Comparison of ENCODE assay signal across 8 mouse cellular contexts in genomic region chr11:116554171-116554878, GRCm38 (mm10). TPM values are rescaled to one million over a fixed set of nuclear protein-coding genes. Genes with fewer than 3 reads are reported as not detected.
A peak's percentile ranks its signal among the peaks of the same experiment; 100 is the strongest.
DNase-seq lines count a peak whose midpoint lies in the region; ATAC-seq and TF ChIP-seq lines count a peak whose summit lies in the region.

No protein-coding gene starts in this region.

- peak; percentile 42 for DNase-seq in kidney, adult 18-20 months
- DNase-seq in R1 (ENCODE audit: low read depth, low spot score), result peak; percentile 76
- DNase-seq in embryonic facial prominence, embryonic 14.5 days (ENCODE audit: low spot score), result peak; percentile 79
- peak; percentile 78 for DNase-seq in limb, embryonic 14.5 days (ENCODE audit: low spot score)
- no peak for DNase-seq in right cerebral cortex, postnatal 14 days
- DNase-seq in layer of hippocampus, postnatal 36 days, result no peak

- H3K36me3 ChIP-seq in kidney, embryonic 14.5 days (ENCODE audit: control insufficient read depth, insufficient read depth, low read length), result no peaks in the 10 kb centered on the region
- no peaks in the 10 kb centered on the region for H3K36me3 ChIP-seq in embryonic facial prominence, embryonic 14.5 days (ENCODE audit: control insufficient read depth, insufficient read depth, low read length)
- no peaks in the 10 kb centered on the region for H3K36me3 ChIP-seq in limb, embryonic 14.5 days (ENCODE audit: control insufficient read depth, insufficient read depth, low read length)
- no peaks in the 10 kb centered on the region for H3K36me3 ChIP-seq in midbrain, embryonic 16.5 days (ENCODE audit: control insufficient read depth, insufficient read depth, low read length)

- no peak overlapping the region for H3K4me3 ChIP-seq in kidney, embryonic 14.5 days (ENCODE audit: low read length)
- H3K4me3 ChIP-seq in embryonic facial prominence, embryonic 14.5 days (ENCODE audit: low read depth, low read length), result no peak overlapping the region
- no peak overlapping the region for H3K4me3 ChIP-seq in limb, embryonic 14.5 days (replicated peaks; ENCODE audit: low read length)
- no peak overlapping the region for H3K4me3 ChIP-seq in midbrain, embryonic 16.5 days (ENCODE audit: low read depth, low read length)

- H3K9ac ChIP-seq in kidney, embryonic 14.5 days (ENCODE audit: low read depth, low read length), result no peak overlapping the region
- no peak overlapping the region for H3K9ac ChIP-seq in embryonic facial prominence, embryonic 14.5 days (ENCODE audit: low read depth, low read length)
- H3K9ac ChIP-seq in limb, embryonic 14.5 days (ENCODE audit: low read depth, low read length, severe bottlenecking), result no peak overlapping the region
- H3K9ac ChIP-seq in midbrain, embryonic 16.5 days (ENCODE audit: low read depth, low read length), result no peak overlapping the region

- no peak for TF ChIP-seq POLR2A in limb, embryonic 14.5 days (IDR thresholded peaks at IDR 0.05; ENCODE audit: borderline replicate concordance, extremely low read depth, insufficient read depth, insufficient read length)

- H3K9me3 ChIP-seq in kidney, embryonic 14.5 days (ENCODE audit: control insufficient read depth, low read length), result no peaks in the 10 kb centered on the region
- no peaks in the 10 kb centered on the region for H3K9me3 ChIP-seq in embryonic facial prominence, embryonic 14.5 days (ENCODE audit: control insufficient read depth, low read length)
- no peaks in the 10 kb centered on the region for H3K9me3 ChIP-seq in limb, embryonic 14.5 days (ENCODE audit: control insufficient read depth, low read length)
- no peaks in the 10 kb centered on the region for H3K9me3 ChIP-seq in midbrain, embryonic 16.5 days (replicated peaks; ENCODE audit: control insufficient read depth, low read length, poor library complexity, severe bottlenecking)

- H3K27ac ChIP-seq in kidney, embryonic 14.5 days (ENCODE audit: low read depth, low read length), result no peak overlapping the region
- no peak overlapping the region for H3K27ac ChIP-seq in embryonic facial prominence, embryonic 14.5 days (replicated peaks; ENCODE audit: low read depth, low read length)
- no peak overlapping the region for H3K27ac ChIP-seq in limb, embryonic 14.5 days (replicated peaks; ENCODE audit: low read depth, low read length)
- H3K27ac ChIP-seq in midbrain, embryonic 16.5 days (ENCODE audit: low read length), result peak overlapping the region; percentile 40; the same call in 1 of the 2 replicates

- no peaks in the 10 kb centered on the region for H3K27me3 ChIP-seq in kidney, embryonic 14.5 days (ENCODE audit: control insufficient read depth, insufficient read depth, low read length)
- H3K27me3 ChIP-seq in embryonic facial prominence, embryonic 14.5 days (replicated peaks; ENCODE audit: control insufficient read depth, insufficient read depth, low read length), result no peaks in the 10 kb centered on the region
- no peaks in the 10 kb centered on the region for H3K27me3 ChIP-seq in limb, embryonic 14.5 days (ENCODE audit: control insufficient read depth, insufficient read depth, low read length)
- no peaks in the 10 kb centered on the region for H3K27me3 ChIP-seq in midbrain, embryonic 16.5 days (ENCODE audit: control insufficient read depth, insufficient read depth, low read depth, low read length)

- 46% methylated on average over 12 of the region's 12 CpGs for WGBS in kidney, embryonic 14.5 days
- WGBS in embryonic facial prominence, embryonic 14.5 days, result 40% methylated on average over 12 of the region's 12 CpGs
- 56% methylated on average over 12 of the region's 12 CpGs for WGBS in limb, embryonic 14.5 days
- 36% methylated on average over 12 of the region's 12 CpGs for WGBS in midbrain, embryonic 16.5 days

- no peak overlapping the region for H3K4me2 ChIP-seq in kidney, embryonic 14.5 days (replicated peaks; ENCODE audit: low read depth, low read length)
- no peak overlapping the region for H3K4me2 ChIP-seq in embryonic facial prominence, embryonic 14.5 days (ENCODE audit: low read depth, low read length)
- no peak overlapping the region for H3K4me2 ChIP-seq in limb, embryonic 14.5 days (replicated peaks; ENCODE audit: low read depth, low read length, severe bottlenecking)
- H3K4me2 ChIP-seq in midbrain, embryonic 16.5 days (ENCODE audit: low read length), result no peak overlapping the region

- peaks cover 19% of the 10 kb centered on the region; the same call in 1 of the 2 replicates for H3K4me1 ChIP-seq in kidney, embryonic 14.5 days (ENCODE audit: control insufficient read depth, insufficient read depth, low read length)
- H3K4me1 ChIP-seq in embryonic facial prominence, embryonic 14.5 days (ENCODE audit: control insufficient read depth, insufficient read depth, low read length), result peaks cover 6% of the 10 kb centered on the region; the same call in 1 of the 2 replicates
- no peaks in the 10 kb centered on the region; the same call in 1 of the 2 replicates for H3K4me1 ChIP-seq in limb, embryonic 14.5 days (ENCODE audit: control insufficient read depth, insufficient read depth, low read length)
- peaks cover 22% of the 10 kb centered on the region for H3K4me1 ChIP-seq in midbrain, embryonic 16.5 days (ENCODE audit: control insufficient read depth, insufficient read depth, low read length)

- ATAC-seq in kidney, embryonic 14.5 days (ENCODE audit: low FRiP score, low TSS enrichment), result no peak
- ATAC-seq in embryonic facial prominence, embryonic 14.5 days (ENCODE audit: low read depth), result peak; percentile 37; the same call in 1 of the 2 replicates
- no peak for ATAC-seq in limb, embryonic 14.5 days (ENCODE audit: low FRiP score, low read depth)
- ATAC-seq in midbrain, embryonic 16.5 days, result peak; percentile 30; the same call in 1 of the 2 replicates

RNA-seq across cellular contexts. Expression of gene Sphk1, which starts 23.6 kb away (rescaled TPM):
- polyA plus RNA-seq in kidney, embryonic 14.5 days (2014; fragmentation: Nextera tagmentation; extraction: Ambion mirVana), result 3.0 and 3.7 TPM in 2 replicates
- 7.8 and 8.4 TPM in 2 replicates for polyA plus RNA-seq in embryonic facial prominence, embryonic 14.5 days (2014; fragmentation: Nextera tagmentation; extraction: Ambion mirVana)
- 3.8 and 4.7 TPM in 2 replicates for polyA plus RNA-seq in limb, embryonic 14.5 days (2012; rRNA removed)
- 3.2 and 3.4 TPM in 2 replicates for polyA plus RNA-seq in limb, embryonic 14.5 days (2014; fragmentation: Nextera tagmentation; extraction: Ambion mirVana)
- 4.4 and 5.5 TPM in 2 replicates for polyA plus RNA-seq in midbrain, embryonic 16.5 days (2015; fragmentation: Nextera tagmentation; extraction: Ambion mirVana)
- total RNA-seq in layer of hippocampus, postnatal 36 days (2021), result 1 to 10 TPM; 1.3 to 2.4 TPM

RNA-seq across cellular contexts. Expression of gene Ube2o, which starts 26.9 kb away (rescaled TPM):
- polyA plus RNA-seq in kidney, embryonic 14.5 days (2014; fragmentation: Nextera tagmentation; extraction: Ambion mirVana), result 11.2 and 13.5 TPM in 2 replicates
- 15.4 and 17.4 TPM in 2 replicates for polyA plus RNA-seq in embryonic facial prominence, embryonic 14.5 days (2014; fragmentation: Nextera tagmentation; extraction: Ambion mirVana)
- 29.7 and 33.4 TPM in 2 replicates for polyA plus RNA-seq in limb, embryonic 14.5 days (2012; rRNA removed)
- 18.7 and 25.5 TPM in 2 replicates for polyA plus RNA-seq in limb, embryonic 14.5 days (2014; fragmentation: Nextera tagmentation; extraction: Ambion mirVana)
- 15.5 and 17.0 TPM in 2 replicates for polyA plus RNA-seq in midbrain, embryonic 16.5 days (2015; fragmentation: Nextera tagmentation; extraction: Ambion mirVana)
- total RNA-seq in layer of hippocampus, postnatal 36 days (2021), result 10 to 100 TPM; 91.3 to 98.8 TPM

RNA-seq across cellular contexts. Expression of gene Aanat, which starts 31.9 kb away (rescaled TPM):
- polyA plus RNA-seq in kidney, embryonic 14.5 days (2014; fragmentation: Nextera tagmentation; extraction: Ambion mirVana), result not detected in 2 replicates
- not detected in 2 replicates for polyA plus RNA-seq in embryonic facial prominence, embryonic 14.5 days (2014; fragmentation: Nextera tagmentation; extraction: Ambion mirVana)
- 0.13 and 0.17 TPM in 2 replicates for polyA plus RNA-seq in limb, embryonic 14.5 days (2012; rRNA removed)
- polyA plus RNA-seq in limb, embryonic 14.5 days (2014; fragmentation: Nextera tagmentation; extraction: Ambion mirVana), result not detected in 2 replicates
- polyA plus RNA-seq in midbrain, embryonic 16.5 days (2015; fragmentation: Nextera tagmentation; extraction: Ambion mirVana), result 0.20 and 0.36 TPM in 2 replicates
- under 1 TPM; 0.33 to 0.77 TPM for total RNA-seq in layer of hippocampus, postnatal 36 days (2021)

Comparison
In these comparisons a context has a peak if more than half of its experiments do, and no peak if none do; other contexts are left out.
1. DNase-seq: peak in kidney, adult 18-20 months (single experiment), R1 (single experiment), embryonic facial prominence, embryonic 14.5 days (single experiment) and limb, embryonic 14.5 days (single experiment); none in right cerebral cortex, postnatal 14 days (single experiment) and layer of hippocampus, postnatal 36 days (0 of 2).
2. ATAC-seq: peak in embryonic facial prominence, embryonic 14.5 days (single experiment) and midbrain, embryonic 16.5 days (single experiment); none in kidney, embryonic 14.5 days (single experiment) and limb, embryonic 14.5 days (single experiment).